Mouse (Mus musculus) gastrocnemius, postnatal 14 days (tissue): Measurements from ENCODE around the gene Rilp. TPM values are rescaled to one million over a fixed set of nuclear protein-coding genes. Genes with fewer than 3 reads are reported as not detected.

Experiments used
- DNase-seq: peaks from one replicate; pipeline ENCODE4 v3.0.0; 2021; ENCODE audit warnings: mixed read lengths
- intact Hi-C: fragments of 180-260 bp; cut with DNase I; formaldehyde crosslinking; loops from one replicate; pipeline ENCODE4 v1.15.1; 2025; ENCODE audit warnings: low total_unique reads
- total RNA-seq, 2 experiments: library from RNA; stranded (reverse); gene quantifications; 2 replicates each; pipeline ENCODE4 v1.2.3; 2021

Rilp gene
- total RNA-seq, 2 experiments from 2014 or later, result 40.5 to 41.3 TPM

DNA sequence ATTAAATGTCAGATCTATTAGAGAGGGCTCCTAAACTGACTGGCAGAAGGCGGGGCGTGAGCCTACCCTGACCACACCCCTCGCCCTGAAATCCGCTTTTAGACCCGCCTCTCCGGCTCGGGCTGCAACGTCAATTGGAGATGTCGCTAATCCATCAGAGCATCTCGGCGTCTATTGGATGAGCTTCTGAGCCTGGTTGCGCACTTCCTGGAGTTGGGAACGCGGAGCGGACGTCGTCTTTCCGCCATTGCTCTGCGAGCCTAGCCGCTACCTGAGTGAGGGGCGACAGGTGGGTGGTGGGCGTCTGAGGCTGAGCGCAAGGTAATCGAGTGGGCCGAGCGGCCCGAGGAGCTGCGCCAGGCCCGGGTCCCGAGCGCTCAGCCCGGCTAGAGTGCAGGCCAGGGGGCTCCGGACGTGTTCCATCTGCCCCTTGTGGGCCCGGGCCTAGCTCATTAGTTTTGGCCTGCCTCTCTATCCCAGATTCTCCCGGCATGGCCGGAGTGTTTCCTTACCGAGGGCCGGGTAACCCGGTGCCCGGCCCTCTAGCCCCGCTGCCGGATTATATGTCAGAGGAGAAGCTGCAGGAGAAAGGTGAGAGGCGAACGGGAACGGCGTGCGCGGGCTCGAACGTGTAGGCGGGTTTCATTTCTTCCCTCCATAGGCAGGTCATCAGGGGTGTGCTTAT lies 23.2 kb upstream of the Rilp start, which contains the start of gene Prpf8:
Gene Prpf8, plus strand, starts transcription at position 216 of the 685 bp plus-strand sequence.
- DNase-seq, result peak; percentile 93
- intact Hi-C loops, result no loop called here

- no peak for DNase-seq
- intact Hi-C loops, result no loop called here
Measured at GRCm38 (mm10) chr11:75487496-75487895, 22.4 kb upstream of the Rilp start.

DNA sequence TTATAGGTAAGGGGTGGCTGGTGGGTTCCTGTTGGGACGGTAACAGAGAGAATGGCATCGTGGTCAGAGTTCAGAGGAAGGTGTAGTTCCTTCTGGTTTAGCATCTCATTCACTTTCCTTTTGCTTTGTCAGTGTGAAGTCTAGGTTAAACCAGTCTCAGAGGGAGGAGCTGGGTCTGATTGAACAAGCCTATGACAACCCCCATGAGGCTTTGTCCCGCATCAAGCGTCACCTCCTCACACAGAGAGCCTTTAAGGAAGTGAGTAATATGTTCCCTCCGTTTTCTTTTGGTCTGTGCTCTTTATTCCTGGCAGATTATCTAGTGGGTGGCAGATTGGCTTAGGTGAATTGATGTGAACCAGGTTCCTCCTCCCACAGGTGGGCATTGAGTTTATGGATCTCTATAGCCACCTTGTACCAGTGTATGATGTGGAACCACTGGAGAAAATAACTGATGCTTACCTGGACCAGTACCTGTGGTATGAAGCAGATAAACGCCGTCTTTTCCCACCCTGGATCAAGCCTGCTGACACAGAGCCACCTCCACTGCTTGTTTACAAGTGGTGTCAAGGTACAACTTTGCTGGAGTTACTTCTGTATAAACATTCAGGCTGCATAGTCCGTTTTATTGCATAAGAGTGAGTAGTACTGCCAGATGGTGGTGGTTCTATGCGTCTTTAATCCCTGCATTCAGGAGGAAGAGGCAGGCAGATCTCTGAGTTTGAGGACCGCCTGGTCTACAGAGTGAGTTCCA lies 15.4 kb upstream of the Rilp start:
- intact Hi-C loops, result no loop called here
- no peak for DNase-seq

DNA sequence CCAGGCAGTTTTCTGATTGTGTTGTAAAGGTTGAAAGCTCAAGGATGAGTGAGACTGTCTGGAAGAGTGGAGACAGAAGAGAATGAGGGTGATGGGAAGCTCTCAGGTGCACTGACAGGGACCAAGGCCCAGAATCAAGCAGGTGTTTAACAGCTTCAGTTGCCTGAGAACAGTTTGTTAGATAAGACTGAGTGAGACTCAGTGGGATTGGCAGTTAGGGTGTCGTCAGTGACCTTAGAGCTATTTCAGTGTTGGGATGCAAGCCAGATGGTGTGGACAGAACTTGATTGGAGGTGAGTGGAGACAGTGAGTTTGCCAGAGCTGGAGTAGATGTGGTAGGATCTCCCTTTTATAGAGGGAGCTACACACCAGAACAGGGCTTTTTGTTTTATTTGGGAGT lies 11.8 kb upstream of the Rilp start:
- no peak for DNase-seq
- intact Hi-C loops, result no loop called here

DNA sequence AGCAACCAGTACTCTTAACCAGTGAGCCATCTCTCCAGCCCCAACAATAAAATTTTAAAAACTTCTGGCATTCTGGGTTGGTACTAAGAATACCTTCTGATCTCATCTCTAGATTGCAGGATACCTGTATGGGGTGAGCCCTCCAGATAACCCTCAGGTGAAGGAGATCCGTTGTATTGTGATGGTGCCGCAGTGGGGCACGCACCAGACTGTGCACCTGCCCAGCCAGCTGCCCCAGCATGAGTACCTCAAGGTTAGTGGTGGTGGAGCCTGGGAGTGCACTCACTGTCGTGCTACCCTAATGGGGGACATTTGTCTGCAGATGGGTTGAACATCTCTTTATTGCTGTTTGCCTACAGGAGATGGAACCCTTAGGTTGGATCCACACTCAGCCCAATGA lies 1.7 kb upstream of the Rilp start:
- intact Hi-C loops, result loop anchor here (10.0 kb wide), 1 partner anchor 103 kb away; no protein-coding TSS in a partner anchor

DNA sequence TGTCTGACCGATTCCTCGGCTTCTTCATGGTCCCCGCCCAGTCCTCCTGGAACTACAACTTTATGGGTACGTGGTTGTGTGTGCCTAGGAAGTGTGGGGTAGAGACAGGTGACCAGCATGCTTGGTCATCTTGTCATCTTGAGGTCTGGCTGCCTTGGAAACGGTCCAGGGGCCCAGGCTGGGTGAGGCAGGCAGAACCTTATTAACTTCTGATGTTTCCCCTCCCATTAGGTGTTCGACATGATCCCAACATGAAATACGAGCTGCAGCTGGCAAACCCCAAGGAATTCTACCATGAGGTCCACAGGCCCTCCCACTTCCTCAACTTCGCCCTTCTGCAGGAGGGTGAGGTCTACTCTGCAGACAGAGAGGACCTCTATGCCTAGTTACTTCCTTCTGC lies 990 bp upstream of the Rilp start:
- intact Hi-C loops, result loop anchor here (10.0 kb wide), 1 partner anchor 104 kb away; no protein-coding TSS in a partner anchor
- no peak for DNase-seq

More for the DNA sequence above, 1.7 kb upstream of the Rilp start:
- no peak for DNase-seq

- intact Hi-C loops, result no loop called here
- peak; percentile 97 for DNase-seq
Measured at GRCm38 (mm10) chr11:75510627-75510993, 716 bp downstream of the Rilp start.

DNA sequence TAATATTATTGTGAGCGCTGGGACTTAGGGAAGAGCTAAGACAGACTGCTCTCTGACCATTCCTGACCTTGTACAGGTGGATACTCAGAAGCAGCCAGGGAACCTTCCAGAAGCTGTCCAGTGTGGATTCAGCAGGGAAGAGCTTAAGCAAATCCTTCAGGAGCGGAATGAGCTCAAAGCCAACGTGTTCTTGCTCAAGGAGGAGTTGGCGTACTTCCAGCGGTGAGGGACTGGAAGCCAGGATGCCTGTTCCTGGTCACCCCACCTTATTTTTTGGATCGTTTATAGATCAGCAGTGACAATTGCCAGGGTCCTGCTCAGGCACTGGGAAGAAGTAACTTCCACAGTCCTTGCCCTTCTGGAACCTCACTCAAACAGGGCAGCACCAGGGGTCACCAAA lies 1.3 kb downstream of the Rilp start:
- intact Hi-C loops, result no loop called here
- DNase-seq, result peak; percentile 72

DNA sequence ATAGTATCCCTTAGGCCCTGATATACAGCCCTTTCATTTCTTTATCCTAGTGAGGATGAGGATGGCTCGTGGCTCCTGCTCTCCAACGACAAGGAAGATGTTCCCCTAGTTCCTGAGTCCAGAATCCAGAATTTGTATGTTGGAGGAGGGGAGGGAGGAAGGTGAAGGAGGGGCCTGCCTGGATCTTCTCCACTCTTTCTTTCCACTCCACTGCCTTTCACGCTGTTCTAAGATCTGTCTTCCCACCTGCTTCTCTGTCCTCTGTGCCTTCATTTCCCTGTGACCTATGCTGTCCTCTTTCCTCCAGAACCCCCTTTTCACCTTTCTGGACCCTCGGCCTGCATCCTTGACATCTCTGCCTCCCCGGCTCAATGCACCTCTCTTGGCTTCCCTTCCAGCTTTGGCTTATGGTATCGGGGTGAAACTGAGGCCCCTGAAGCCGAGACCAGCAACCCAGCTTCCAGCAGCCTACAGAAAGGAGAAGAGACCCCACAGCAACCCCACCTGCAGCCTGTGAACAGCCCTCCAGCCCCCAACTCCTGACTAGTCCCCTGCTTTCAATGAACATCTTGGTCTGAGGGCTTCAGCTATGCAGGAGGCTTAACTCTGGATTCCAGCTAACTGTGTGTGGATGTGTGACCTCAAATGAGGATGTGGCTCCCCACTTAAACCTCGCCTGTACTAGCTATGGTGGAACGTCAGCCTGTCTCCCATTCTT lies 2.6 kb downstream of the Rilp start:
- no peak for DNase-seq
- intact Hi-C loops, result no loop called here

DNA sequence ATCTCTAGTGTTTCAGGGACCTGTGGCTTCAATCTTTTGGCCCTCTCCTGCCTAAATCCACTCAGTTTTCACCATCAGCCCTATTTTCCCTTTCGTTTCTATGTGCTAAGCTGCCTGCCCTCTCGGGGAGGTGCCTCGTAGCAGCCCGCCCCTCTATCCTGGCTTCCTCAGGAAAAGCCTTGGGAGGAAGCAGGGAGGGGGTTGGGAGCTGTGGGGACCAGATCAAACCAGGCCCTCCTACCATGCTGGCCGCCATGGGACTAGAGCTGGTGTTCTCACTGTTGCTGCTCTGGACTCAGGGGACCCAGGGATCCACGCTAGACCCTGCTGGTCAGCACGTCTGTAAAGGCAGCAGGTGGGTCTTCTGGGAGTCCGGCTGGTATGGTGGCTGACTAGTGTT lies 3.4 kb downstream of the Rilp start, which contains the start of gene Scarf1:
Gene Scarf1, plus strand, starts transcription at position 205 of the 400 bp plus-strand sequence.
- DNase-seq, result peak; percentile 59
- intact Hi-C loops, result no loop called here

DNA sequence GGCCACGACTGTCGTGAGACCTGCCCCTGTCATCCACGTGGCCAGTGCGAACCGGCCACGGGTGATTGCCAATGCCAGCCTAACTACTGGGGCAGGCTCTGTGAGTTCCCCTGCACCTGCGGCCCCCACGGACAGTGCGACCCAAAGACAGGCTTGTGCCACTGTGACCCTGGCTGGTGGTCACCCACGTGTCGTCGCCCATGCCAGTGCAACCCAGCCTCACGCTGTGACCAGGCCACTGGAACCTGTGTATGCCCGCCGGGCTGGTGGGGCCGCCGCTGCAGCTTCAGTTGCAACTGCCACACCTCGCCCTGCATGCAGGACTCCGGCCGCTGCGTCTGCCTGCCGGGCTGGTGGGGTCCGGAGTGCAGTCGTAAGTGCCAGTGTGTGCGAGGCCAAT lies 5.3 kb downstream of the Rilp start:
- intact Hi-C loops, result no loop called here

GRCm38 (mm10) chr11:75519834-75520633 lies 10.1 kb downstream of the Rilp start:
- no peak for DNase-seq
- intact Hi-C loops, result no loop called here

More for the DNA sequence above, 5.3 kb downstream of the Rilp start:
- no peak for DNase-seq

DNA sequence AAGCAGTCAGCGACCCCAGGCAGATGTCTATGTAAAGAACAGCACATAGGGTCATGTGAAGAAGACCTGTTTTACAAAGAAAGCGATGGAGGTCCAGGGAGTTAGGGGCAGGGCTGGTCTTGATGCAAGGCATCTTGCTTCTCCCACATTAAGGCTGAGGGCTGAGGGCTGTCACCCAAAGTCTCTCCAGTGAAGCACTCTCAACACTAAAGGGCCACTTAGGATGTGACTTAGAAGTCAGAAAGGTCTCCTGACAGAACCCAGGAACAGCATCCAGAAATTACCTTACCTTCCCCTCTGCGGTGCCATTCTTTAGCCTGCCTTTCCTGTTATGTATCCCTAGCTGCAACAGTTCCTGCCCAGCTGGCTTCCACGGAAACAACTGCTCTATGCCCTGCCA lies 11.7 kb downstream of the Rilp start:
- DNase-seq, result no peak
- intact Hi-C loops, result no loop called here

DNA sequence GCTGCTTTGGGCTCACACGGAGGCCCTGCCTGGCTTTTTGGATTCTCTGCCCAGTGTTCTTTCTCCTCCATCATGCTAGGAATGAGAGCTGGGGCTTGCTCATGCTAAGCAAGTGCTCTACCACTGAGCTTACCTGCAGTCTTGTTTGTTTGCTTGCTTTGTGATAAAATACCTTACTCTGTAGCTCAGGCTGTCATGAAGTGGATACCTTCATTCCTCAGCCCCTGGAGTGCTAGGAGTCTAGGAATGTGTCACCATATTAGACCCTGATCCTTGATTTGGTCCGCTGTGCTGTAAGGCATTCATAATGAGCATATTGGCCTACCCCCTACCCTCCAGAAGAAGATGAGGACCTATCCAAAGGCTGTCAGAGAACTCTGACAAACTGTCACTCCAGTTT lies 12.9 kb downstream of the Rilp start:
- no peak for DNase-seq
- intact Hi-C loops, result no loop called here

- intact Hi-C loops, result no loop called here
- DNase-seq, result no peak
Measured at GRCm38 (mm10) chr11:75525531-75526125, 15.7 kb downstream of the Rilp start.

- intact Hi-C loops, result no loop called here
- DNase-seq, result no peak
Measured at GRCm38 (mm10) chr11:75526943-75527342, 17.0 kb downstream of the Rilp start.

DNA sequence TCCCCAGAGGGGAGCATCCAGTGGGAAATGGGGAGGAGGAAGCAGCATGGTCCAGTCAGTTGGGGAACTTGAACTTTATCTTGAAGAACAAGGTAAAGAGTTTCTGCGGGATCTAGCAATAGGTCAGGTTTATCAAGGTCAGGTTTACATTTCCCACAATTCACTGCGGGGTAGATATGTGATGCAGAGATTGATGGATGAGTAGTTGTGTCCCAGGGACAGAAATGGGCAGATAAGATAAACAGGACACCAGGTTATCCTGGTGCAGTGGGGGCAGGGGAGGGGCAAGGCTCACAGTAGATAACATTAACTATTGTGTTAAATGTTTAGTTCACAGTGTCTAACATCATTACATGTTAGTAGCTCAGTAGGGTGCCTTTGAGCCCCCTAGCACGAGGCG lies 19.9 kb downstream of the Rilp start:
- intact Hi-C loops, result loop anchor here (2.0 kb wide), 1 partner anchor 45 kb away; no protein-coding TSS in a partner anchor

GRCm38 (mm10) chr11:75530325-75530724 lies 20.4 kb downstream of the Rilp start:
- peak; percentile 97 for DNase-seq
- intact Hi-C loops, result no loop called here

More for the DNA sequence above, 19.9 kb downstream of the Rilp start:
- no peak for DNase-seq

GRCm38 (mm10) chr11:75530845-75531373 lies 21.0 kb downstream of the Rilp start:
- intact Hi-C loops, result no loop called here
- DNase-seq, result no peak
